9 mouse cellular contexts compared by ENCODE assay signal in the genomic region with DNA sequence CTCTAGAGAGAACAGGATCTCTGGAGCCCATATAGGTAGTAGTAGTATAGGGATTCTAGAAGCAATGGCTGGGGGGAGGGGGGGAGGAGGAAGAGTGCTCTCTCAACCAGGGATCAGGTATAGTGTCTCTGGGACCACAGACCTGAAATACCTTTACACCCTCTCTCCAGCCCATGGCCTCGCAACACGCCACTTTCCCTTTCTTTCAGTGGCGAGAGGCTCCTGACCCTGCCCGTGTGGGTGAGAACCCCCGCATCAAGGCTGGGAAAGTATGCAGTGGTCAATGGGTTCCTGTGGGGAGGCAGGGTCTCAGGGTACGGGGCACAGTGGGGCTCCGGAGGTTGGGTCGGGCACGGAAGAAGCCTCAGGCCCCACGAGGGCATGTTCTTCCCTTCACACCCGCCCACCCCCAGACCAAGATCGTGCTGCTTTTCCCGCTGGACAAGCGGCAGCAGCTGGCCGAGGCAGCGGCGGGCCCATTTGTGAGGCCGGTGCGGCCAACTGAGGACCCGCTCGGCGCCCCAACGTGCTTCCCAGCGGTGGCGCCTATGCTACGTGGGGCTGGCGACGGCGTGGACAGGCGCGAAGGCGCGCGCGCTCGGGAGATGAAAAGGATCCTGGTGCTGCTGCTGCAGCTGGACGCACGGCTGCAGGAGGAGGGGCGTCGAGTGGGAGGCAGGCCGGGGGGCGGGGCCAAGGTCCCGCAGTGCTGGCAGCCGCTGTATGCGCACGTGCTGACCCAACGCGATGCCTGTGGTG. TPM values are rescaled to one million over a fixed set of nuclear protein-coding genes. Genes with fewer than 3 reads are reported as not detected.
A peak's percentile ranks its signal among the peaks of the same experiment; 100 is the strongest.
DNase-seq lines count a peak whose midpoint lies in the region; ATAC-seq lines count a peak whose summit lies in the region.
"Had no signal": no experiment of that assay in that cellular context is flagged by ENCODE, and none has a peak within 500 bp of the region (broad histone marks: within the 10 kb centered on the region; RNA-seq: fewer than 3 reads in every experiment).

No protein-coding gene starts in this region.

- no peaks in the 10 kb centered on the region for H3K36me3 ChIP-seq in intestine, embryonic 16.5 days (ENCODE audit: control insufficient read depth, insufficient read depth, low read length)
- H3K36me3 ChIP-seq in liver, embryonic 15.5 days (replicated peaks), result no peaks in the 10 kb centered on the region
- H3K36me3 ChIP-seq in neural tube, embryonic 13.5 days, result no peaks in the 10 kb centered on the region

- H3K4me2 ChIP-seq in intestine, embryonic 16.5 days (ENCODE audit: low read depth, low read length), result peak overlapping the region; percentile 98
- H3K4me2 ChIP-seq in liver, embryonic 15.5 days, result peak overlapping the region; percentile 75
- H3K4me2 ChIP-seq in neural tube, embryonic 13.5 days, result peak overlapping the region; percentile 85

- H3K27ac ChIP-seq in intestine, embryonic 16.5 days (ENCODE audit: low read length), result no peak overlapping the region
- no peak overlapping the region for H3K27ac ChIP-seq in liver, embryonic 15.5 days (replicated peaks)
- no peak overlapping the region for H3K27ac ChIP-seq in neural tube, embryonic 13.5 days (replicated peaks)

- peaks cover 11% of the 10 kb centered on the region for H3K27me3 ChIP-seq in intestine, embryonic 16.5 days (replicated peaks; ENCODE audit: control insufficient read depth, insufficient read depth, low read length)
- peaks cover 47% of the 10 kb centered on the region for H3K27me3 ChIP-seq in liver, embryonic 15.5 days
- peaks cover 28% of the 10 kb centered on the region for H3K27me3 ChIP-seq in neural tube, embryonic 13.5 days

- peak overlapping the region; percentile 49 for H3K4me3 ChIP-seq in intestine, embryonic 16.5 days (ENCODE audit: low read length)
- peak overlapping the region; percentile 47 for H3K4me3 ChIP-seq in liver, embryonic 15.5 days (replicated peaks)
- peak overlapping the region; percentile 44 for H3K4me3 ChIP-seq in neural tube, embryonic 13.5 days

- 4% methylated on average over 47 of the region's 48 CpGs for WGBS in intestine, embryonic 16.5 days
- WGBS in liver, embryonic 15.5 days (ENCODE audit: insufficient replicate concordance), result 4% methylated on average over 48 of the region's 48 CpGs
- WGBS in neural tube, embryonic 13.5 days, result 2% methylated on average over 48 of the region's 48 CpGs

- H3K9ac ChIP-seq in intestine, embryonic 16.5 days (ENCODE audit: low read depth, low read length), result peak overlapping the region; percentile 61
- H3K9ac ChIP-seq in liver, embryonic 15.5 days, result 0 out of 2 replicates have a peak overlapping the region, but pooled peaks have one; percentile 12
- peak overlapping the region; percentile 70 for H3K9ac ChIP-seq in neural tube, embryonic 13.5 days

- peak; percentile 71 to 73 for DNase-seq in cerebellum, postnatal 14 days
- DNase-seq in cerebellum, postnatal 36 days, result no peak
- peak; percentile 92 for DNase-seq in embryo, embryonic 11 days
- peak; percentile 51 to 54 for DNase-seq in thymus, adult 18-20 months

- peaks cover 13% of the 10 kb centered on the region for H3K4me1 ChIP-seq in intestine, embryonic 16.5 days (ENCODE audit: control insufficient read depth, insufficient read depth, low read length)
- peaks cover 30% of the 10 kb centered on the region for H3K4me1 ChIP-seq in liver, embryonic 15.5 days (replicated peaks)
- peaks cover 36% of the 10 kb centered on the region for H3K4me1 ChIP-seq in neural tube, embryonic 13.5 days (replicated peaks)

- no peaks in the 10 kb centered on the region for H3K9me3 ChIP-seq in intestine, embryonic 16.5 days (ENCODE audit: control insufficient read depth, low read length)
- no peaks in the 10 kb centered on the region for H3K9me3 ChIP-seq in liver, embryonic 15.5 days (replicated peaks)
- no peaks in the 10 kb centered on the region for H3K9me3 ChIP-seq in neural tube, embryonic 13.5 days

- ATAC-seq in granulocyte monocyte progenitor cell, adult 5-6 weeks (replicated peaks; ENCODE audit: poor library complexity, severe bottlenecking), result peak; percentile 59
- peak; percentile 81 for ATAC-seq in intestine, embryonic 16.5 days
- no peak; the same call in 1 of the 2 replicates for ATAC-seq in liver, embryonic 15.5 days (ENCODE audit: insufficient read depth)
- peak; percentile 74 for ATAC-seq in neural tube, embryonic 13.5 days (ENCODE audit: low read depth)

RNA-seq across cellular contexts. Expression of a gene that starts 2.3 kb away (rescaled TPM):
- not detected in 2 replicates for total RNA-seq in granulocyte monocyte progenitor cell, adult 5-6 weeks (2014; fragmentation: Nextera tagmentation)
- not detected in 2 replicates for total RNA-seq in granulocyte monocyte progenitor cell, adult 5-6 weeks (2017)
- 0.09 TPM in 1 of 2 replicates, not detected in the other for polyA plus RNA-seq in intestine, embryonic 16.5 days (2015; fragmentation: Nextera tagmentation; extraction: Ambion mirVana)
- 0.07 TPM in 1 of 2 replicates, not detected in the other for polyA plus RNA-seq in liver, embryonic 15.5 days (2015; fragmentation: Nextera tagmentation; extraction: Ambion mirVana)
- 0.33 and 0.59 TPM in 2 replicates for polyA plus RNA-seq in neural tube, embryonic 13.5 days (2015; fragmentation: Nextera tagmentation; extraction: Ambion mirVana)
- polyA plus RNA-seq: G1E had no signal

RNA-seq across cellular contexts. Expression of a gene that starts 2.4 kb away (rescaled TPM):
- not detected in 2 replicates for total RNA-seq in granulocyte monocyte progenitor cell, adult 5-6 weeks (2014; fragmentation: Nextera tagmentation)
- not detected in 2 replicates for total RNA-seq in granulocyte monocyte progenitor cell, adult 5-6 weeks (2017)
- 0.46 TPM in 1 of 2 replicates, not detected in the other for polyA plus RNA-seq in intestine, embryonic 16.5 days (2015; fragmentation: Nextera tagmentation; extraction: Ambion mirVana)
- polyA plus RNA-seq in liver, embryonic 15.5 days (2015; fragmentation: Nextera tagmentation; extraction: Ambion mirVana), result 1.0 and 1.9 TPM in 2 replicates
- 0.76 and 2.1 TPM in 2 replicates for polyA plus RNA-seq in neural tube, embryonic 13.5 days (2015; fragmentation: Nextera tagmentation; extraction: Ambion mirVana)
- total RNA-seq: G1E had no signal
- polyA plus RNA-seq: G1E had no signal

RNA-seq across cellular contexts. Expression of a gene that starts 9.4 kb away (rescaled TPM):
- 1.8 and 7.0 TPM in 2 replicates for total RNA-seq in granulocyte monocyte progenitor cell, adult 5-6 weeks (2014; fragmentation: Nextera tagmentation)
- 2.4 TPM in 1 of 2 replicates, not detected in the other for total RNA-seq in granulocyte monocyte progenitor cell, adult 5-6 weeks (2017)
- polyA plus RNA-seq in intestine, embryonic 16.5 days (2015; fragmentation: Nextera tagmentation; extraction: Ambion mirVana), result 1.4 and 1.6 TPM in 2 replicates
- polyA plus RNA-seq in liver, embryonic 15.5 days (2015; fragmentation: Nextera tagmentation; extraction: Ambion mirVana), result 0.40 and 0.71 TPM in 2 replicates
- 11.5 and 17.4 TPM in 2 replicates for polyA plus RNA-seq in neural tube, embryonic 13.5 days (2015; fragmentation: Nextera tagmentation; extraction: Ambion mirVana)

RNA-seq across cellular contexts. Expression of a gene that starts 20.4 kb away (rescaled TPM):
- 32.0 and 45.2 TPM in 2 replicates for total RNA-seq in granulocyte monocyte progenitor cell, adult 5-6 weeks (2014; fragmentation: Nextera tagmentation)
- total RNA-seq in granulocyte monocyte progenitor cell, adult 5-6 weeks (2017), result 7.5 and 9.9 TPM in 2 replicates
- 5.8 and 9.5 TPM in 2 replicates for polyA plus RNA-seq in intestine, embryonic 16.5 days (2015; fragmentation: Nextera tagmentation; extraction: Ambion mirVana)
- 19.2 and 23.9 TPM in 2 replicates for polyA plus RNA-seq in liver, embryonic 15.5 days (2015; fragmentation: Nextera tagmentation; extraction: Ambion mirVana)
- 6.0 and 6.3 TPM in 2 replicates for polyA plus RNA-seq in neural tube, embryonic 13.5 days (2015; fragmentation: Nextera tagmentation; extraction: Ambion mirVana)

RNA-seq across cellular contexts. Expression of a gene that starts 54.2 kb away (rescaled TPM):
- total RNA-seq in granulocyte monocyte progenitor cell, adult 5-6 weeks (2014; fragmentation: Nextera tagmentation), result 8.4 and 15.5 TPM in 2 replicates
- total RNA-seq in granulocyte monocyte progenitor cell, adult 5-6 weeks (2017), result 11.5 and 15.2 TPM in 2 replicates
- polyA plus RNA-seq in intestine, embryonic 16.5 days (2015; fragmentation: Nextera tagmentation; extraction: Ambion mirVana), result 41.2 and 41.9 TPM in 2 replicates
- 34.6 and 43.9 TPM in 2 replicates for polyA plus RNA-seq in liver, embryonic 15.5 days (2015; fragmentation: Nextera tagmentation; extraction: Ambion mirVana)
- 13.6 and 16.1 TPM in 2 replicates for polyA plus RNA-seq in neural tube, embryonic 13.5 days (2015; fragmentation: Nextera tagmentation; extraction: Ambion mirVana)

Comparison
In these comparisons a context has a peak if more than half of its experiments do, and no peak if none do; other contexts are left out.
1. DNase-seq: peak in cerebellum, postnatal 14 days (2 of 2), embryo, embryonic 11 days (single experiment) and thymus, adult 18-20 months (2 of 2); none in cerebellum, postnatal 36 days (0 of 2).
2. H3K9ac ChIP-seq: peak in every context shown above with its lines; median percentile 70 in neural tube, embryonic 13.5 days; 61 in intestine, embryonic 16.5 days; 12 in liver, embryonic 15.5 days.
3. Peak in every context shown above with its lines, with median percentiles within 50 percentile points of each other: H3K4me2 ChIP-seq and H3K4me3 ChIP-seq.